Mouse (Mus musculus) thymus, adult 2 months (tissue): ENCODE data around the gene Ccdc88b. TPM values are rescaled to one million over a fixed set of nuclear protein-coding genes. Genes with fewer than 3 reads are reported as not detected.

Source experiments
- DNase-seq: peaks from one replicate; pipeline ENCODE4 v3.0.0; 2021
- H3K27ac ChIP-seq: fragments of 200-500 bp; 2 replicates; pipeline ENCODE4 v1.5.1; 2012; ENCODE audit warnings: low read length, control low read depth; ENCODE audit not compliant: control insufficient read depth, insufficient read depth
- H3K27me3 ChIP-seq: fragments of 200-500 bp; 2 replicates; pipeline ENCODE4 v1.6.1; 2012; ENCODE audit warnings: mild to moderate bottlenecking, low read length, moderate library complexity, mixed read lengths; ENCODE audit not compliant: control insufficient read depth, insufficient read depth
- H3K36me3 ChIP-seq: fragments of 200-500 bp; 2 replicates; pipeline ENCODE4 v1.6.1; 2012; ENCODE audit warnings: mild to moderate bottlenecking, low read length, moderate library complexity; ENCODE audit not compliant: control insufficient read depth, insufficient read depth
- H3K4me1 ChIP-seq: fragments of 200-500 bp; replicated peaks from 2 replicates; pipeline ENCODE4 v1.6.1; 2012; ENCODE audit warnings: low read length; ENCODE audit not compliant: control insufficient read depth, insufficient read depth
- H3K4me3 ChIP-seq: fragments of 200-500 bp; 2 replicates; pipeline ENCODE4 v1.5.1; 2012; ENCODE audit warnings: mild to moderate bottlenecking, low read length, control low read depth, moderate library complexity; ENCODE audit not compliant: control insufficient read depth, insufficient read depth
- CTCF ChIP-seq: fragments of 200-500 bp; IDR thresholded peaks from 2 replicates; pipeline ENCODE4 v1.5.1; 2012; ENCODE audit warnings: mild to moderate bottlenecking, control low read depth, low read length, moderate library complexity, borderline replicate concordance; ENCODE audit not compliant: control insufficient read depth, poor library complexity, insufficient read depth; ENCODE audit errors: extremely low read depth
- POLR2A ChIP-seq: fragments of 200-500 bp; IDR thresholded peaks from 2 replicates; pipeline ENCODE4 v1.6.1; 2012; ENCODE audit warnings: mild to moderate bottlenecking, low read length, control low read depth, moderate library complexity; ENCODE audit not compliant: control insufficient read depth, poor library complexity, insufficient read depth; ENCODE audit errors: extremely low read depth
- WGBS: fragments of 180-500 bp; shearing (Covaris S2); methylation state at CpG from one replicate; pipeline ENCODE4 v1.1.7; 2018; 5-methylcytosine and 5-hydroxymethylcytosine counted together
- polyA plus RNA-seq: library from polyadenylated mRNA; depleted of rRNA; stranded (reverse); fragments of >200 nt; gene quantifications from 2 replicates; pipeline ENCODE4 v1.2.3, GENCODE M21; 2012

Ccdc88b gene
- polyA plus RNA-seq, 1 experiment, result 225 TPM

DNA sequence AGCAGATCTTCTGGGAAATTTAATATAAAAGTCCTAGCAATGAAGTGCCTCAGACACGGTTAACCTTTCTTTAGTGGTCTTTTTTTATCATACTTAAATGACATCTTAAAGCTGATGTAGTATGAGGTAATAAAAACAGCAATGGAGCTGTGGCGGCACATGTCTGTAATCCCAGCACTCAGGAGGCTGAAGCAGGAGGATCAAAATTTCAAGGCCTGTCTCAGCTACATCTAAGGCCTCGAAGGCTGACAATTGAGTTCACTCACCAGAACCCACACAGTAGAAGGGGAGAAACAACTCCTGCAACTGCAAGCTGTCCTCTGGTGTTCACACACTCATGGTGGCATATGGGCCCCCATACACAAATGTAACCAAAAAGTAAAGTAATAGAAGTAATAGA lies 2.0 kb upstream of the Ccdc88b start:
- Histone ChIP-seq H3K36me3 (no peaks in the 10 kb centered on the region; the same call in 1 of the 2 replicates), H3K4me1 (peaks cover 38% of the 10 kb centered on the region), H3K4me3 (no peak overlapping the region), H3K27ac (no peak overlapping the region), H3K27me3 (no peaks in the 10 kb centered on the region)
- 94% methylated on average over 3 of the region's 3 CpGs for WGBS
- DNase-seq, result no peak
- TF ChIP-seq CTCF (no peak), POLR2A (no peak)

DNA sequence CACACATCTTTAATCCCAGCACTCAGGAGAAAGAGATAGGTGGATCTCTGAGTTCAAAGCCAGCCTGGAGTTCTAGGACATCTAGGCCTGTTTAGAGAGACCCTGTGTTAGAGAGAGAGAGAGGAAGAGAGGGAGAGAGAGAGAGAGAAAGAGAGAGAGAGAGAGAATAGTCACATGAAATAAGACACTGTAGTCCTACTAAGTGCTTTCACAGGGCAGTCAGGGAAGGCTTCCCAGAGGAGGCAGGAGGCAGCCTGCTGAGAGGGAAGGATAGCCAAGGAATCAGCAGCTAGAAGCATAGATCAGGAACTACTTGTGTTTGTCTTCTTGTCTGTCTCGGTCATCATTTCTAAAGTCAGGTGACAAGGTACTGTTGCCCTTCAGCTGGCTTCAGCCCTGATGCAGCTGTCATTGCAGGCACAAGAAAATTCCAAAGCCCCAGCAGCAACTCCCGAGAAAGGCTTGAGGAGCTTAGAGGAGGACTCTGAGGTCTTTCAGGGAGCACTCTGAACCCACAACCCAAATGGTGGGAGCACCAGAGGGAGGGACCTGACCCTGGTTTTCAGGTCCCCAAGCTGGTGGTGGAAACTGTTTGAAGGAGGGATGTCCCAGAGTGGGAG lies 1.1 kb upstream of the Ccdc88b start:
- no peak overlapping the region; the same call in 1 of the 2 replicates for H3K27ac ChIP-seq
- H3K27me3 ChIP-seq, result no peaks in the 10 kb centered on the region
- peaks cover 38% of the 10 kb centered on the region for H3K4me1 ChIP-seq
- no peak overlapping the region for H3K4me3 ChIP-seq
- TF ChIP-seq POLR2A (no peak), CTCF (no peak)
- H3K36me3 ChIP-seq, result peaks cover 7% of the 10 kb centered on the region; the same call in 1 of the 2 replicates
- WGBS, result 94% methylated on average over 2 of the region's 2 CpGs
- DNase-seq, result no peak

GRCm38 (mm10) chr19:6857391-6858005 lies 513 bp downstream of the Ccdc88b start:
- H3K4me3 ChIP-seq, result peak overlapping the region; percentile 57
- 34% methylated on average over 9 of the region's 9 CpGs for WGBS
- no peaks in the 10 kb centered on the region for H3K27me3 ChIP-seq
- no peak for DNase-seq
- peaks cover 38% of the 10 kb centered on the region for H3K4me1 ChIP-seq
- peak overlapping the region; percentile 58 for H3K27ac ChIP-seq
- peaks cover 18% of the 10 kb centered on the region for H3K36me3 ChIP-seq
- TF ChIP-seq POLR2A (no peak), CTCF (no peak)

GRCm38 (mm10) chr19:6857003-6857360 lies 1.0 kb downstream of the Ccdc88b start:
- DNase-seq, result no peak
- Histone ChIP-seq H3K36me3 (peaks cover 23% of the 10 kb centered on the region), H3K27me3 (no peaks in the 10 kb centered on the region), H3K4me1 (peaks cover 38% of the 10 kb centered on the region), H3K27ac (peak overlapping the region; percentile 58), H3K4me3 (peak overlapping the region; percentile 57)
- TF ChIP-seq POLR2A, result no peak
- no peak for TF ChIP-seq CTCF
- 70% methylated on average over 3 of the region's 3 CpGs for WGBS

GRCm38 (mm10) chr19:6856281-6857002 lies 1.6 kb downstream of the Ccdc88b start:
- peak overlapping the region; percentile 14; the same call in 1 of the 2 replicates for H3K4me3 ChIP-seq
- H3K4me1 ChIP-seq, result peaks cover 40% of the 10 kb centered on the region
- no peaks in the 10 kb centered on the region for H3K27me3 ChIP-seq
- 54% methylated on average over 12 of the region's 12 CpGs for WGBS
- H3K27ac ChIP-seq, result peak overlapping the region; percentile 58
- peak; percentile 71 for DNase-seq
- TF ChIP-seq POLR2A (no peak), CTCF (no peak; the same call in 1 of the 2 replicates)
- peaks cover 26% of the 10 kb centered on the region for H3K36me3 ChIP-seq

DNA sequence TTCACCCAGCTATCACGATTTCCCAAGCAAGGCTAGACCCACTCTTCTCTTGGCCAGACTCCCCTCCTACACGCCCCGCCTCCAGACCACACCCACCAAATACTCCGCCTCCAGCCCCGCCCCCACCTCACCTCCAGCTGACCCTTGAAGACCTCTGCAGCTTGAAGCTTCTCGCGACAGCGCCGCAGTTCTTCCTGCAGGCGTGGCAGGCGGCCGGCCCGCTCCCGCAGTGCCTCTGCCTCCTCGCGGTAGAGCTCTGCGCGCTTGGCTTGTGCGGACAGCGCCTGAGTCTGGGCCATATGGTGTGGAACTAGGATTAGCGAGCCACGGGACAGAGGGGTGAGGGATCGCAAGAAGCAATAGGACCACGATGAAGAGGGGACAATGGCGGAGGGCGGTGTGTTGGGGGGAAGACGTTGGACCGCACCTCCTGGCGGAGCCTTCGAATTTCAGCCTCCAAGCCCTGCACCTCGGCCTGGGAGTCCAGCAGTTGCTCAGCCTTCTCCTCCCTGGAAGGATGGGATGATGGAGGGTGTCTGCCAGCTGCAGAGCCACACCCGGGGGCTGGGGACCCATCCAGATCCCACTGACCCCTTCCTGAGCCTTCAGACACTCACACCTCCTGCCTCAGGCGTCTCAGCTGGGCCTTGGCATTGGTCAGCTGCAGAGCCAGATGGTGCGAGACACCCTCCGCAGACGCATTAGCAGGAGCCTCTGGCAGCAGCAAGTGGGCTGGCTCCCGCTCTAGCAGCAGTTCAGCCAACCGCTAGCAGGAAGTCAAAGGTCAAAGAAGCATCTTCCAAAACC lies 2.6 kb downstream of the Ccdc88b start:
- H3K27me3 ChIP-seq, result no peaks in the 10 kb centered on the region
- H3K4me1 ChIP-seq, result peaks cover 38% of the 10 kb centered on the region
- no peak overlapping the region for H3K27ac ChIP-seq
- TF ChIP-seq POLR2A (no peak), CTCF (no peak)
- no peak for DNase-seq
- H3K4me3 ChIP-seq, result no peak overlapping the region
- peaks cover 34% of the 10 kb centered on the region for H3K36me3 ChIP-seq
- WGBS, result 90% methylated on average over 38 of the region's 38 CpGs
